Mouse (Mus musculus) thymus, adult 2 months (tissue): ENCODE measurements around the gene Raver2.

Experiments used
- CTCF ChIP-seq: fragments of 200-500 bp; IDR thresholded peaks from 2 replicates; pipeline ENCODE4 v1.5.1; 2012; ENCODE audit warnings: mild to moderate bottlenecking, control low read depth, low read length, moderate library complexity, borderline replicate concordance; ENCODE audit not compliant: control insufficient read depth, poor library complexity, insufficient read depth; ENCODE audit errors: extremely low read depth
- POLR2A ChIP-seq: fragments of 200-500 bp; IDR thresholded peaks from 2 replicates; pipeline ENCODE4 v1.6.1; 2012; ENCODE audit warnings: mild to moderate bottlenecking, low read length, control low read depth, moderate library complexity; ENCODE audit not compliant: control insufficient read depth, poor library complexity, insufficient read depth; ENCODE audit errors: extremely low read depth

DNA sequence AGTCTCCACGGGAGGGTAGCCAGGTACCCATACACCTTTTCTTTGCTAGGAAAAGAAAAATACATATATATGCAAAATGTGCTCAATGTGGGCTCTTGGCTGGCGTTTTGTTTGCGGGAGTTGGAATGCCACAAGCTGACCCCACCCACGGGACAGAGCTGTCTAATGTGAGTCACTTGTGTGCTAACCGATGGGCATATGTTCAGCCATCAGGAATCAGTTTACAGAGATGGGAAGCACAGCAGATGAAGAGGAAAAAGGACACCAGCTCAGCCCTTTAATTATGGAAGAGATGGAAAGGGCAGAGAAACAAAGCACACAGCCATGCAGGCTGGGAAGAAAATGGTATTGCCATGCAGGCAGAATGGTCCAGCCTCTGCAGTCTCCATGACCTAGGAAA lies 42.2 kb upstream of the Raver2 start:
- TF ChIP-seq CTCF (no peak), POLR2A (no peak)
